10 mouse cellular contexts compared by ENCODE assay signal in genomic region chr1:61203612-61204011, GRCm38 (mm10).
DNase-seq lines count a peak whose midpoint lies in the region; ATAC-seq and TF ChIP-seq lines count a peak whose summit lies in the region.
"Had no signal": no experiment of that assay in that cellular context is flagged by ENCODE, and none has a peak within 500 bp of the region (broad histone marks: within the 10 kb centered on the region; RNA-seq: fewer than 3 reads in every experiment).

No protein-coding gene starts in this region.

- 18% methylated on average over 6 of the region's 6 CpGs for WGBS in kidney, postnatal 0 days
- WGBS in forebrain, postnatal 0 days = 17% methylated on average over 6 of the region's 6 CpGs
- WGBS in neural tube, embryonic 14.5 days = 16% methylated on average over 6 of the region's 6 CpGs

- no peaks in the 10 kb centered on the region for H3K27me3 ChIP-seq in kidney, postnatal 0 days (ENCODE audit: insufficient read depth, low read length)
- no peaks in the 10 kb centered on the region for H3K27me3 ChIP-seq in forebrain, postnatal 0 days (ENCODE audit: insufficient read depth, low read length)
- H3K27me3 ChIP-seq in neural tube, embryonic 14.5 days (ENCODE audit: control insufficient read depth, insufficient read depth, low read length) = no peaks in the 10 kb centered on the region

- H3K4me1 ChIP-seq in kidney, postnatal 0 days (replicated peaks; ENCODE audit: insufficient read depth, low read length) = no peaks in the 10 kb centered on the region; the same call in 1 of the 2 replicates
- peaks cover 2% of the 10 kb centered on the region; the same call in 1 of the 2 replicates for H3K4me1 ChIP-seq in forebrain, postnatal 0 days (ENCODE audit: insufficient read depth)
- 0 out of 2 replicates have a peak, but pooled peaks cover 8% of the 10 kb centered on the region for H3K4me1 ChIP-seq in neural tube, embryonic 14.5 days (ENCODE audit: control insufficient read depth, insufficient read depth, low read length)

- peak; percentile 41; the same call in 1 of the 2 replicates for ATAC-seq in cerebellum, adult (ENCODE audit: insufficient number of reproducible peaks, low FRiP score, low TSS enrichment)
- ATAC-seq in kidney, postnatal 0 days (replicated peaks; ENCODE audit: low FRiP score, low read depth) = no peak
- peak; percentile 23; the same call in 1 of the 2 replicates for ATAC-seq in forebrain, postnatal 0 days
- ATAC-seq in neural tube, embryonic 14.5 days (ENCODE audit: low read depth) = no peak; the same call in 1 of the 2 replicates
- ATAC-seq: Patski had no signal

- no peak overlapping the region for H3K4me3 ChIP-seq in kidney, postnatal 0 days (replicated peaks; ENCODE audit: low read depth, low read length)
- no peak overlapping the region for H3K4me3 ChIP-seq in forebrain, postnatal 0 days (ENCODE audit: low read depth, low read length)
- H3K4me3 ChIP-seq in neural tube, embryonic 14.5 days (ENCODE audit: low read depth, low read length) = no peak overlapping the region

- no peak for TF ChIP-seq CTCF in kidney, postnatal 0 days (IDR thresholded peaks at IDR 0.05; ENCODE audit: low read depth)
- TF ChIP-seq CTCF in forebrain, postnatal 0 days (IDR thresholded peaks at IDR 0.05; ENCODE audit: low read depth) = no peak

- no peak for DNase-seq in cerebellum, adult 8-10 months
- DNase-seq in kidney, postnatal 0 days (ENCODE audit: low spot score) = no peak
- no peak for DNase-seq in kidney, adult 9 months
- DNase-seq in forebrain, postnatal 0 days = no peak
- DNase-seq in ovary, postnatal 36 days (ENCODE audit: low spot score) = no peak
- DNase-seq in thymus, postnatal 25 days = no peak
- DNase-seq: kidney, adult 2 months had no signal

- no peaks in the 10 kb centered on the region for H3K9me3 ChIP-seq in kidney, postnatal 0 days (replicated peaks; ENCODE audit: low read length)
- H3K9me3 ChIP-seq in forebrain, postnatal 0 days (ENCODE audit: low read length) = no peaks in the 10 kb centered on the region
- no peaks in the 10 kb centered on the region for H3K9me3 ChIP-seq in neural tube, embryonic 14.5 days (ENCODE audit: control insufficient read depth, low read length)

- H3K9ac ChIP-seq in kidney, postnatal 0 days (ENCODE audit: low read depth, low read length) = no peak overlapping the region
- no peak overlapping the region for H3K9ac ChIP-seq in forebrain, postnatal 0 days
- no peak overlapping the region for H3K9ac ChIP-seq in neural tube, embryonic 14.5 days (replicated peaks; ENCODE audit: low read depth, low read length)

- no peaks in the 10 kb centered on the region for H3K36me3 ChIP-seq in kidney, postnatal 0 days (ENCODE audit: insufficient read depth, low read length)
- H3K36me3 ChIP-seq in forebrain, postnatal 0 days (ENCODE audit: insufficient read depth) = no peaks in the 10 kb centered on the region
- H3K36me3 ChIP-seq in neural tube, embryonic 14.5 days (ENCODE audit: control insufficient read depth, insufficient read depth, low read length) = no peaks in the 10 kb centered on the region

- no peak overlapping the region for H3K27ac ChIP-seq in kidney, postnatal 0 days
- no peak overlapping the region for H3K27ac ChIP-seq in forebrain, postnatal 0 days (ENCODE audit: low read depth, low read length)
- peak overlapping the region; percentile 48; the same call in 1 of the 2 replicates for H3K27ac ChIP-seq in neural tube, embryonic 14.5 days (ENCODE audit: low read depth, low read length)

- H3K4me2 ChIP-seq in kidney, postnatal 0 days (ENCODE audit: low read length) = peak overlapping the region; percentile 38; the same call in 1 of the 2 replicates
- no peak overlapping the region for H3K4me2 ChIP-seq in forebrain, postnatal 0 days (ENCODE audit: low read depth)
- no peak overlapping the region for H3K4me2 ChIP-seq in neural tube, embryonic 14.5 days (ENCODE audit: low read depth, low read length)

Comparison
In these comparisons a context has a peak if more than half of its experiments do, and no peak if none do; other contexts are left out.
1. ATAC-seq: peak in cerebellum, adult (single experiment) and forebrain, postnatal 0 days (single experiment); none in kidney, postnatal 0 days (single experiment) and neural tube, embryonic 14.5 days (single experiment).